Mouse (Mus musculus): ENCODE data around the gene Crip2.

DNA sequence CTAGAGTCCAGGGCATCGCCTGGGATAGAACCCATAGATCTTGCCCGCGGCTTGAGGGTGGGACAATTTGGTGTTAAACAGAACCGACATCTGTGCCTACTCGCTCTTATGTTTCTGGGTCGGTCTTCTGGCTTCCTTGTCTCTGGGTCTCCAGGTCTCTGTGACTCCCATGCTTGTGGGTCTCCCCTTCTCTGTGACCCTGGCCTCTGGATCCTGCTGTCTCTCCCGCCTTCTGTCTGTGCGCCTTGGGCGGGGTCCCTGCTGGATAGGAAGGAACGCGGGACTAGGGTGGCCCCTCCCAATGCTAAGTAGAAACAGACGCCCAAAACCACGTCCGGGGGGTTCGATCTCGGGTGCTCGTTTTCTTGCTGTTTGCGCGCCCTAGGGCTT lies 12.2 kb downstream of the Crip2 start:
- no peak for TF ChIP-seq POLR2A (IDR thresholded peaks at IDR 0.05; ENCODE audit: low read depth, low read length)
- TF ChIP-seq CTCF (IDR thresholded peaks at IDR 0.05; ENCODE audit: borderline replicate concordance, insufficient read depth, low read length) = no peak
